Mouse (Mus musculus): Measurements from ENCODE around the gene Rpf2.

DNA sequence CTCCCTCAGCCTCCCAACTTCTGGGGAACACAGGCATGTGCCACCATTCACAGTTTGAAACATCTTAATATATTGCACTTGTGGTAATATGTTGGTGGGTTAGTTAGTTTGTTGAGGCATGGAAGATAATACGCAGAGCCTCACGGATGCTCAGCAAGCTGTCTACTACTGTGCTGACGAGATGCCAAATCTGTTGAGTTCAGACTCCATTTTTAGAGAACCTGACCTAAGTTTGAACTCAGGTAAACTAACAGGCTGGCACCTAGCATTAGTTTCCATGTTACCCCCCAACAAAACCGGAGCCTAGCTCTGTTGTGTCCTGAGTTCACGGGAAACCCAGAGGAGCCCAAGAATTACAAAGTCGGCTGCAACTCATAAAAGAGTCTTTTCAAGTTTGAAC is 51.8 kb downstream of the Rpf2 start:
- no peak for TF ChIP-seq CTCF (IDR thresholded peaks at IDR 0.05; ENCODE audit: low read depth, low read length)
- TF ChIP-seq GATA2 (IDR thresholded peaks at IDR 0.05; ENCODE audit: borderline replicate concordance, low read depth, low read length) = no peak
- no peak for TF ChIP-seq TAL1 (conservative IDR thresholded peaks at IDR 0.05; ENCODE audit: low read depth, low read length)
